ENCODE assay signal across 14 mouse cellular contexts in the genomic region with DNA sequence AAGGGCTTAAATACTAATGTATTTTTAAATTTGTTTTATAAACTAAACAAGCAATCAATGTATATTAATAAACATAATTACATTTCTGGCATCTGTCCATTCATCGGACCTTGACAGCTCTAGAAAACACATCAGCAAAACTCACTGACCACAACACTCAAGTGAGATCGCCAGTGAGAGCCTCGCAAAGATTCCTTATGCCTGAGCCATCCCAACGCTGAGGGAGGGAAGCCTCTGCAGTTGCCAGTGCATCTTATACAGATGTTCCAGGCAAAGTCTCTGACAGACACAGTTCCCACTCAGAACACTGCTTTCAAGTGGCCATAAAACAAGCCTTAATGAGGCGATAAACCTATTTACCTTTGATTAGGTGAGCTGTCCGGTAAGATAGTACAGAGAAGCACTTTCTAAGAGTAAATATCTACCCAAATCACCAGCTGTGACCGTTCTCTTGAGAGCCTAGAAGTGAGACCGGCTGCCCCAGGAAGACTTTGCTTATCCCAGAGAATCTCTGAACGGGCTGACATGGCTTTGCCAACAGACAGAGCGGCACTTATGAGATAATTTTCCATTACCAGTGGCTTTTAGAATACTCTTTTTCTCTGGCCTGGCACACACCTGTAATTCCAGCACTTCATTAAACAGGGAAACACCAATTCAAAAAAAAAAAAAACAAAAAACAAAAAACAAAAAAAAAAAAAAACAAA.
DNase-seq lines count a peak whose midpoint lies in the region; ATAC-seq lines count a peak whose summit lies in the region.
"Had no signal": no experiment of that assay in that cellular context is flagged by ENCODE, and none has a peak within 500 bp of the region (broad histone marks: within the 10 kb centered on the region; RNA-seq: fewer than 3 reads in every experiment).

No protein-coding gene starts in this region.

- 85% methylated on average over 10 of the region's 10 CpGs for WGBS in forebrain, embryonic 16.5 days
- WGBS in forebrain, embryonic 15.5 days = 85% methylated on average over 10 of the region's 10 CpGs
- WGBS in lung, embryonic 15.5 days = 38% methylated on average over 10 of the region's 10 CpGs

- peaks cover 59% of the 10 kb centered on the region for H3K4me1 ChIP-seq in forebrain, embryonic 16.5 days (replicated peaks; ENCODE audit: control insufficient read depth, insufficient read depth, low read length)
- peaks cover 73% of the 10 kb centered on the region for H3K4me1 ChIP-seq in forebrain, embryonic 15.5 days
- peaks cover 39% of the 10 kb centered on the region for H3K4me1 ChIP-seq in lung, embryonic 15.5 days

- H3K9ac ChIP-seq in forebrain, embryonic 16.5 days (replicated peaks; ENCODE audit: low read depth, low read length) = no peak overlapping the region
- no peak overlapping the region for H3K9ac ChIP-seq in forebrain, embryonic 15.5 days (replicated peaks)
- H3K9ac ChIP-seq in lung, embryonic 15.5 days = no peak overlapping the region

- no peak for ATAC-seq in forebrain, embryonic 16.5 days
- ATAC-seq in forebrain, embryonic 15.5 days (replicated peaks) = no peak
- no peak for ATAC-seq in lung, embryonic 15.5 days (ENCODE audit: borderline replicate concordance, extremely low read depth, low FRiP score, low TSS enrichment)
- ATAC-seq in megakaryocyte-erythroid progenitor cell, adult 5-6 weeks (replicated peaks; ENCODE audit: low FRiP score, low TSS enrichment, poor library complexity, severe bottlenecking) = peak; percentile 40
- ATAC-seq in CD4-positive, CD25-positive, alpha-beta regulatory T cell, adult 4 months = no peak

- H3K27ac ChIP-seq in forebrain, embryonic 16.5 days (ENCODE audit: low read length) = 0 out of 2 replicates have a peak overlapping the region, but pooled peaks have one; percentile 14
- no peak overlapping the region for H3K27ac ChIP-seq in forebrain, embryonic 15.5 days (replicated peaks)
- 0 out of 2 replicates have a peak overlapping the region, but pooled peaks have one; percentile 43 for H3K27ac ChIP-seq in lung, embryonic 15.5 days

- DNase-seq in lung, postnatal 25 days (ENCODE audit: low spot score) = no peak
- DNase-seq in liver = peak; percentile 50
- no peak for DNase-seq in thymus, postnatal 25 days
- DNase-seq: adrenal gland, postnatal 14 days; cerebellum, adult 9-10 months; kidney, adult 8-10 months; right cerebral cortex, postnatal 14 days had no signal

- H3K27me3 ChIP-seq in forebrain, embryonic 16.5 days (replicated peaks; ENCODE audit: control insufficient read depth, insufficient read depth, low read length) = no peaks in the 10 kb centered on the region
- H3K27me3 ChIP-seq in forebrain, embryonic 15.5 days = no peaks in the 10 kb centered on the region
- H3K27me3 ChIP-seq in lung, embryonic 15.5 days = no peaks in the 10 kb centered on the region
- H3K27me3 ChIP-seq: megakaryocyte, embryonic 14.5 days had no signal

- H3K9me3 ChIP-seq in forebrain, embryonic 16.5 days (ENCODE audit: control insufficient read depth, low read length) = no peaks in the 10 kb centered on the region
- H3K9me3 ChIP-seq in forebrain, embryonic 15.5 days = no peaks in the 10 kb centered on the region
- no peaks in the 10 kb centered on the region for H3K9me3 ChIP-seq in lung, embryonic 15.5 days
- H3K9me3 ChIP-seq: megakaryocyte, embryonic 14.5 days had no signal

- no peaks in the 10 kb centered on the region for H3K36me3 ChIP-seq in forebrain, embryonic 16.5 days (ENCODE audit: control insufficient read depth, insufficient read depth)
- H3K36me3 ChIP-seq in forebrain, embryonic 15.5 days = no peaks in the 10 kb centered on the region
- H3K36me3 ChIP-seq in lung, embryonic 15.5 days = no peaks in the 10 kb centered on the region

- no peak overlapping the region for H3K4me2 ChIP-seq in forebrain, embryonic 16.5 days (ENCODE audit: low read length)
- H3K4me2 ChIP-seq in forebrain, embryonic 15.5 days (replicated peaks) = no peak overlapping the region
- H3K4me2 ChIP-seq in lung, embryonic 15.5 days = no peak overlapping the region

- H3K4me3 ChIP-seq in forebrain, embryonic 16.5 days (replicated peaks; ENCODE audit: low read length) = no peak overlapping the region
- no peak overlapping the region for H3K4me3 ChIP-seq in forebrain, embryonic 15.5 days
- no peak overlapping the region for H3K4me3 ChIP-seq in lung, embryonic 15.5 days
- H3K4me3 ChIP-seq: myocyte had no signal
